Mouse (Mus musculus): ENCODE data around the gene Nf1. TPM values are rescaled to one million over a fixed set of nuclear protein-coding genes. Genes with fewer than 3 reads are reported as not detected.

Nf1 gene
- polyA plus RNA-seq, 1 experiment from 2014 or later, result 7.2 TPM

DNA sequence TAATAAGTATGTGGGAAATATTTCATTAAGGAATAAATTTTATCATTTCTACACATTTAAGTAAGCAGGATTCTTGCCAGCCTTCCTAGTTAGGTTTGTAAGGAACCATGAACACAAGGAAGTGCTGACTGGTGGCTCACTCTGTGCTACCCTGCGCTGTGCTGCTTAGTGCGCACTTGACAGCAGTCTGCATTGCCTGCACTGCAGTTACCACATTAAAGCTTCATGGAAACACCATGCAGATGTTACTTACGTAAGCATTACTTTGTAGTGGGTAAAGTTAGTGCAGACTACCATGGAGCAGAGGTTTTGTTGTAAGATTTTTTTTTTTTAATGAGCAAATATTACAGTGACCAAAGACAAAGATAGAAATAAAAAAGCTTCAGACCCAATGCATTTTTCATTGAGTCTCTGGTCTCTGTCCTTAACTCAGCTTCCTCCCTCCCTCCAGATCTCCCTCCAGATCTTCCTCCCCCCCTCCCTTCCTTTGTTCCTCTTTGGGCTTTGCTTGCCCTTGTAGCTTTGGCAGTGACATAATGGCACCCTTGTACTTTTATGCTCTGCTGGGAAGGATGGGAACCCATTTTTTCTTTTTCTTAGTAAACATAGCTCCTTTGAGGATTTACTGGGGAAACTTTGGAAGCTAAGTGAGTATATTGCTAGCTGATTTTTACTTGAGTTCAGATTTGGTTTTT is 121.4 kb downstream of the Nf1 start:
- Histone ChIP-seq H3K4me3 (ENCODE audit: low read depth, low read length) (no peak overlapping the region), H3K4me2 (replicated peaks; ENCODE audit: low read depth, low read length) (no peak overlapping the region), H3K27me3 (replicated peaks; ENCODE audit: insufficient read depth, low read length) (no peaks in the 10 kb centered on the region), H3K36me3 (ENCODE audit: insufficient read depth, low read length) (peaks cover 4% of the 10 kb centered on the region; the same call in 1 of the 2 replicates), H3K4me1 (ENCODE audit: insufficient read depth, low read depth, low read length) (no peaks in the 10 kb centered on the region), H3K9ac (replicated peaks; ENCODE audit: low read depth) (no peak overlapping the region), H3K27ac (ENCODE audit: low read length) (no peak overlapping the region), H3K9me3 (ENCODE audit: low read length) (no peaks in the 10 kb centered on the region)
- 92% methylated on average over 3 of the region's 3 CpGs for WGBS
- DNase-seq (ENCODE audit: low spot score) (no peak), ATAC-seq (no peak)
- no peak for TF ChIP-seq CTCF (IDR thresholded peaks at IDR 0.05)
- TF ChIP-seq EP300 (IDR thresholded peaks at IDR 0.05), result no peak

DNA sequence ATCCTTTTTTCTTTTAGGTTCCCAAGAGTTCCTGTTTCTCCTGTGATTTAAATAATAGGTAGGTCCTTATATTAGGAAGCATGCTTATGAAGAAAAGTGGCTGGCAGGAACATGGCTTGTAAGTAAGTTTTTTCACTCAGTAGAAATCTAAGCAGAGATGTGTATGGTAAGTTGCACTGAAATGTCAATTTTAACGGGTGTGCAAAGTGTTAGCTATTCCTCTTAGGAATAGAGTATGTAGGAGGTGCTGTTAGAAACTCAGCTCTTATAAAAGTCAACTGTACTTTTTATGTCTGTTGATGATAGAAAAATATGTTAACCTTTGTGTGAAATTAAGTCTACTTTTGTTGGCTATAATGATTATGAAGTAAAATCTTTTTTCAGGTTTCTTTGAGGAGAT is 128.6 kb downstream of the Nf1 start:
- Histone ChIP-seq H3K36me3 (ENCODE audit: insufficient read depth, low read length) (peaks cover 17% of the 10 kb centered on the region), H3K9me3 (ENCODE audit: low read length) (no peaks in the 10 kb centered on the region), H3K27me3 (replicated peaks; ENCODE audit: insufficient read depth, low read length) (no peaks in the 10 kb centered on the region), H3K4me2 (replicated peaks; ENCODE audit: low read depth, low read length) (no peak overlapping the region), H3K27ac (ENCODE audit: low read length) (no peak overlapping the region), H3K4me1 (ENCODE audit: insufficient read depth, low read depth, low read length) (no peaks in the 10 kb centered on the region), H3K4me3 (ENCODE audit: low read depth, low read length) (no peak overlapping the region), H3K9ac (replicated peaks; ENCODE audit: low read depth) (no peak overlapping the region)
- no peak for TF ChIP-seq CTCF (IDR thresholded peaks at IDR 0.05)
- no peak for TF ChIP-seq EP300 (IDR thresholded peaks at IDR 0.05)
- ATAC-seq (no peak), DNase-seq (ENCODE audit: low spot score) (no peak)
- WGBS, result 48% methylated on average over 1 of the region's 1 CpGs

DNA sequence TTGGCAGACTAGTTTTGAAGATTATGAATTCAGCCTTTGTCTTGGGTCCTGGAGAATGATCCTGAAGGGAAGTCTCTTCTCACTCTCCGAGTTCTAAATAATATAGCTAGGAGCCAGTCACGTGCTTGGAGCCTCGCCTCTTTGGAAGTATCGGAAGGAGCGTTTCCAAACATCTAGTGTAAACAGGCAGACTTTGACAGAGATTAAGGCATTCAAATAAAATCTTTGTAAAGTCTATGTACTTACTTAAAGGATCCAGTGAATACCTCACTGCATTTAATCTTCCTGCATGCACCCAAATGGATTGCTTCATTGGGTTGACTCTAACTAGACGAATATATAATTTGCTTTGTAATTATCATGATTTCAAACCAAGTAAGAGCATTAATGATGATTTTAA is 143.9 kb downstream of the Nf1 start:
- Histone ChIP-seq H3K9me3 (ENCODE audit: low read length) (no peaks in the 10 kb centered on the region), H3K4me3 (ENCODE audit: low read depth, low read length) (no peak overlapping the region), H3K4me2 (replicated peaks; ENCODE audit: low read depth, low read length) (no peak overlapping the region), H3K27me3 (replicated peaks; ENCODE audit: insufficient read depth, low read length) (no peaks in the 10 kb centered on the region), H3K4me1 (ENCODE audit: insufficient read depth, low read depth, low read length) (no peaks in the 10 kb centered on the region), H3K27ac (ENCODE audit: low read length) (no peak overlapping the region), H3K36me3 (ENCODE audit: insufficient read depth, low read length) (no peaks in the 10 kb centered on the region), H3K9ac (replicated peaks; ENCODE audit: low read depth) (no peak overlapping the region)
- TF ChIP-seq CTCF (IDR thresholded peaks at IDR 0.05) (no peak), EP300 (IDR thresholded peaks at IDR 0.05) (no peak)
- peak; percentile 10 for DNase-seq (ENCODE audit: low spot score)
- no peak for ATAC-seq
- WGBS, result 57% methylated on average over 6 of the region's 6 CpGs

DNA sequence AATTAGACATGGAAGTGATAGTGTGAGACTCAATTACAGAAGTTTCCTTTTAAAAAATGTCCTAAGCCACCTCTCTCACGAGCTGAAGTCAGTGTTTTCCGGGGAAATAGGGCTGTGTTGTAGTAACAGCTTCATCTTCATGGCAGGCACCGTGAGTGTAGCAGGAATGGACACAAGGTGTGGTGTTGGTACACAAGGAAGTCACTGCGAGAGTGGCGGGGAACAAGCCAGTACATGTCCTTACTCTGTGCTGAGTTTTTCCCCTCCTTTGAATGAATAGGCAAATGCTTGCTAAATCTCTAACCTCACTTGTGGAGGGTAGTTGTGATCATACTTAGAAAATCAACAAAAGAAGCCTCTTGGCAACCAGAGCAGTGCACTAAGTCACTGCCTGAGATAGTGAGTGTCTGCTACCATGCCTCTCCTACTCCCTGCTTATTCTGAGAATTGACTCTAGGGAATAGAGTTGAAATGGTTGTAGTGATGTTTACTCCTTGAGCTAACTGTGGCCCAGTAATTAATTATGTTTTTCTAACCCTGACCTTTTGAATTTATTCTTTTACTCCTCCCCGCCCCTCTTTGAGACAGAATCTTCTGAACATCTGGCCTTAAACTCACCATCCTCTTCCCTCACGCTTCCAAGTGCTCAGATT is 144.5 kb downstream of the Nf1 start:
- no peaks in the 10 kb centered on the region for H3K4me1 ChIP-seq (ENCODE audit: insufficient read depth, low read depth, low read length)
- 0 out of 2 replicates have a peak, but pooled peaks have one; percentile 26 for ATAC-seq
- no peak overlapping the region for H3K27ac ChIP-seq (ENCODE audit: low read length)
- no peaks in the 10 kb centered on the region for H3K9me3 ChIP-seq (ENCODE audit: low read length)
- no peaks in the 10 kb centered on the region for H3K27me3 ChIP-seq (replicated peaks; ENCODE audit: insufficient read depth, low read length)
- H3K9ac ChIP-seq (replicated peaks; ENCODE audit: low read depth), result no peak overlapping the region
- TF ChIP-seq CTCF (IDR thresholded peaks at IDR 0.05) (no peak), EP300 (IDR thresholded peaks at IDR 0.05) (no peak)
- H3K36me3 ChIP-seq (ENCODE audit: insufficient read depth, low read length), result no peaks in the 10 kb centered on the region
- H3K4me2 ChIP-seq (replicated peaks; ENCODE audit: low read depth, low read length), result no peak overlapping the region
- peak; percentile 32 for DNase-seq (ENCODE audit: low spot score)
- 76% methylated on average over 7 of the region's 7 CpGs for WGBS
- no peak overlapping the region for H3K4me3 ChIP-seq (ENCODE audit: low read depth, low read length)

DNA sequence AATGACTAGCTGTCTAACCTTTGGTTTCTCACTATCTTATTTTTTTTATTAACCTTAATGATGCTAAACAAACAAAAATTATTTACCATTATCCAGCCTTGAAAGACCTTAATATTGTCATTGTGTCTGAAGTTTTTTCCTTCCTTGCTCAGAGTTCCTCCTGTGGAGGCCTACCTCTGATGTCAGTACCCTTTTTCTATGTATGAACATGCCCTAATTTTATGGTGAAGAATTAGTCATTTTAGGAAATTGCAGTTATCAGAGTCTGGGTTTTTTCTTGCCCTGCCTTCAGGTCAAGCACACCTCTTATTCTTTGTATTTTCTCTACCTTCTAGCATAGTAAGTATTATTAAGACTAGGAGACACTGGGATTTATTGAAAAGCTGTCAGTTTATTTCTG is 145.2 kb downstream of the Nf1 start:
- no peak for ATAC-seq
- DNase-seq (ENCODE audit: low spot score), result no peak

DNA sequence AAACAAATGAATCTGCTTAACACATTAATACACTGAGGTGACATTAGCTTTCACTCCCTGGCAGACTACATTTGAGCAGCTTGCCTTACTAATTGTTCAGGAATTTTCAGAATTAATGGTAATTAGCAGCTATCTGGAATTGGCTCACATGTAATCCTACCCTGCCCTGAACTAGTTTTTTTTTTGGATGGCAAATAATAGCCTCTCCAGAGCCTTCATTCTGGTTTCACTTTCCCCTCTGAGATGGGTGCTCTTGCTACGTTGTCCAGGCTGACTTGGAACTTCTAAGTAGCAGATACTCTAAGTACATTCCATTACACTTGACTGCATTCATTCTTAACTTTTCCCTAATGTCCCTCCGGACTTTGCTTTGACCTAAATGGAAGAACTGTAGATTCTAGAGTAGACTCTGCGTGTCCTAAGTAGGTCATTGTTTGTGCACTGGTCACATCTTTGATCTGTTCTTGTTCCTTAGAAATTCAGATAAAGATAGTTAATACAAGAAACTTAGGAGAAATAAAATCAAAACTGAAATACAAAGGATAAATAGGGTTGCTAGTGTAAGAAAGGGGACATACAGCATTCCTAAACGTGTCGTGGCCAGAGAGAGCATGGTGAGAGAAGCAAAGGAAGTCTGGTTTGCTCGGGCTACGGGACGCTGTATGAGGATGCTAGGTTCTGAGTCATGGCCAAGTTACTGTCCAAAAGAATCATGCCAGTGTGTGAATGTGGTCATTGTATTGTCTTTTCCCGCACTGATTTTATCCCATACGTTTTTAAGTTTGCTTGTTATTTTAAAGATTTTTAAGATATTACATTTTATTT is 155.7 kb downstream of the Nf1 start:
- peak; percentile 26 for DNase-seq (ENCODE audit: low spot score)
- no peak overlapping the region for H3K4me3 ChIP-seq (ENCODE audit: low read depth, low read length)

More for the DNA sequence above, 145.2 kb downstream of the Nf1 start:
- H3K4me3 ChIP-seq (ENCODE audit: low read depth, low read length), result no peak overlapping the region
- H3K9ac ChIP-seq (replicated peaks; ENCODE audit: low read depth), result no peak overlapping the region
- no peaks in the 10 kb centered on the region for H3K36me3 ChIP-seq (ENCODE audit: insufficient read depth, low read length)
- no peaks in the 10 kb centered on the region for H3K27me3 ChIP-seq (replicated peaks; ENCODE audit: insufficient read depth, low read length)
- no peak overlapping the region for H3K27ac ChIP-seq (ENCODE audit: low read length)
- H3K4me1 ChIP-seq (ENCODE audit: insufficient read depth, low read depth, low read length), result no peaks in the 10 kb centered on the region
- no peaks in the 10 kb centered on the region for H3K9me3 ChIP-seq (ENCODE audit: low read length)
- H3K4me2 ChIP-seq (replicated peaks; ENCODE audit: low read depth, low read length), result no peak overlapping the region
- TF ChIP-seq EP300 (IDR thresholded peaks at IDR 0.05) (no peak), CTCF (IDR thresholded peaks at IDR 0.05) (no peak)

More for the DNA sequence above, 155.7 kb downstream of the Nf1 start:
- TF ChIP-seq CTCF (IDR thresholded peaks at IDR 0.05), result no peak
- TF ChIP-seq EP300 (IDR thresholded peaks at IDR 0.05), result no peak
- Histone ChIP-seq H3K9ac (replicated peaks; ENCODE audit: low read depth) (no peak overlapping the region), H3K4me1 (ENCODE audit: insufficient read depth, low read depth, low read length) (no peaks in the 10 kb centered on the region), H3K36me3 (ENCODE audit: insufficient read depth, low read length) (no peaks in the 10 kb centered on the region), H3K27ac (ENCODE audit: low read length) (no peak overlapping the region), H3K27me3 (replicated peaks; ENCODE audit: insufficient read depth, low read length) (no peaks in the 10 kb centered on the region), H3K9me3 (ENCODE audit: low read length) (no peaks in the 10 kb centered on the region), H3K4me2 (replicated peaks; ENCODE audit: low read depth, low read length) (0 out of 2 replicates have a peak overlapping the region, but pooled peaks have one; percentile 3)
- no peak for ATAC-seq
- 65% methylated on average over 10 of the region's 10 CpGs for WGBS
